Mouse (Mus musculus) ES-Bruce4 (cell line): ENCODE results near the gene Bcl2l15. TPM values are rescaled to one million over a fixed set of nuclear protein-coding genes. Genes with fewer than 3 reads are reported as not detected.

Source experiments
- H3K27ac ChIP-seq: 2 replicates; pipeline ENCODE4 v1.5.1; 2012; ENCODE audit warnings: low read length, inconsistent platforms; ENCODE audit not compliant: insufficient read depth
- H3K27me3 ChIP-seq: 2 replicates; pipeline ENCODE4 v1.6.1; 2012; ENCODE audit warnings: mild to moderate bottlenecking, low read length, inconsistent platforms; ENCODE audit not compliant: control insufficient read depth, poor library complexity, insufficient read depth, severe bottlenecking
- H3K36me3 ChIP-seq: 2 replicates; pipeline ENCODE4 v1.6.1; 2012; ENCODE audit warnings: inconsistent platforms, mild to moderate bottlenecking, low read length, moderate library complexity; ENCODE audit not compliant: control insufficient read depth, poor library complexity, insufficient read depth, severe bottlenecking
- H3K4me1 ChIP-seq: one replicate; pipeline ENCODE4 v1.8.1; 2011; ENCODE audit warnings: low read length; ENCODE audit not compliant: control insufficient read depth, insufficient read depth
- H3K4me3 ChIP-seq: 2 replicates; pipeline ENCODE4 v1.5.1; 2011; ENCODE audit warnings: low read depth, mild to moderate bottlenecking, low read length
- H3K9ac ChIP-seq: 2 replicates; pipeline ENCODE4 v1.6.1; 2012; ENCODE audit warnings: low read depth, mild to moderate bottlenecking, inconsistent platforms; ENCODE audit not compliant: poor library complexity, severe bottlenecking
- H3K9me3 ChIP-seq: replicated peaks from 2 replicates; pipeline ENCODE4 v1.6.1; 2012; ENCODE audit warnings: mild to moderate bottlenecking, low read length, inconsistent platforms; ENCODE audit not compliant: control insufficient read depth, poor library complexity, insufficient read depth, severe bottlenecking
- CTCF ChIP-seq: IDR thresholded peaks from one replicate; pipeline ENCODE4 v1.8.1; 2011; ENCODE audit warnings: low read depth, low read length
- EP300 ChIP-seq: IDR thresholded peaks from 2 replicates; pipeline ENCODE4 v1.6.1; 2011; ENCODE audit warnings: low read depth, low read length; ENCODE audit not compliant: insufficient read depth
- POLR2A ChIP-seq: IDR thresholded peaks from one replicate; pipeline ENCODE4 v1.8.1; 2011; ENCODE audit warnings: low read length; ENCODE audit not compliant: insufficient read depth
- polyA plus RNA-seq: library from polyadenylated mRNA; stranded (reverse); fragments of >200 nt; gene quantifications from 2 replicates; pipeline ENCODE4 v1.2.4, GENCODE M21; 2011; ENCODE audit warnings: low read depth; ENCODE audit not compliant: missing spikeins, insufficient read depth, insufficient read length

Gene Bcl2l15
- polyA plus RNA-seq, 1 experiment = not detected

DNA sequence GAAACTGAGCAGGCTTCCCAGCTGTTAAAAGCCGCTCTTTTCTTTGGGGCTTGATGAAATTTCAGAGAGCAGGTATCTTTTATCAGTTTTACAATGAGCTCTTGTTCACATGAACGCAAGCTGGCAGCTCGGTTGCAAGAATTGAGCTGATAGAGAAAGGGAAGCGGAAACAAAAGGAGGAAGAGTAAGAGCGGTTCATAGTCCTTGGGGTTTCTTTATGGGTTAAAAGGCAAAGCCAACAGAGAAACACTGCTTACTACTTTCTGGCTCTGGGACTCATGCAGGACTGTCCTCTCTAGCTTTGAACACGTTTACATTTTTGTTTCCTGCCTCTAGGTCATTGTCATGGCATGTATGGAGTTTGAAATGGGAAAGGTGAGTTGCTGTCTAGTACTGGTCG lies 41.9 kb downstream of the Bcl2l15 start:
- Histone ChIP-seq H3K4me1 (no peaks in the 10 kb centered on the region), H3K9ac (no peak overlapping the region), H3K9me3 (no peaks in the 10 kb centered on the region), H3K36me3 (no peaks in the 10 kb centered on the region), H3K27ac (no peak overlapping the region), H3K27me3 (no peaks in the 10 kb centered on the region), H3K4me3 (no peak overlapping the region)
- no peak for TF ChIP-seq EP300
- TF ChIP-seq CTCF = no peak
- TF ChIP-seq POLR2A = no peak

DNA sequence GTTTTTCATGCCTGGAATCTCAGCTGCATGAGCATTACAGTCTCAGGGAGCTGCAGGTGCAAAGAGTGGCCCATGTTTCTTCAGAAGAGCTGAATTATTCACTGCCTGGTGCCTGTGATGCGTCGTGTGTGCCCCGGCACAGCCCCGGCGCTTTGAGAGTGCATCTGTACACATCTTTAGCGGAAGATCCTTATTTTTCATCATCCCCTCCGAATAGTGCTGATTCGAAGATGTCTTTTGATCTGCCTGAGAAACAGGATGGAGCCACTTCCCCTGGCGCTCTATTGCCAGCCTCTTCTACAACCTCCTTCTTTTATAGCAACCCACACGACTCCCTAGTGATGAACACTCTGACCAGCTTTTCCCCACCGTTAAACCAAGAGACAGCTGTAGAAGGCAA lies 53.5 kb downstream of the Bcl2l15 start:
- no peak overlapping the region for H3K4me3 ChIP-seq
- H3K9me3 ChIP-seq = no peaks in the 10 kb centered on the region
- H3K9ac ChIP-seq = no peak overlapping the region
- H3K4me1 ChIP-seq = no peaks in the 10 kb centered on the region
- no peaks in the 10 kb centered on the region for H3K36me3 ChIP-seq
- no peak overlapping the region for H3K27ac ChIP-seq
- TF ChIP-seq CTCF (no peak), POLR2A (no peak), EP300 (no peak)
- H3K27me3 ChIP-seq = no peaks in the 10 kb centered on the region

DNA sequence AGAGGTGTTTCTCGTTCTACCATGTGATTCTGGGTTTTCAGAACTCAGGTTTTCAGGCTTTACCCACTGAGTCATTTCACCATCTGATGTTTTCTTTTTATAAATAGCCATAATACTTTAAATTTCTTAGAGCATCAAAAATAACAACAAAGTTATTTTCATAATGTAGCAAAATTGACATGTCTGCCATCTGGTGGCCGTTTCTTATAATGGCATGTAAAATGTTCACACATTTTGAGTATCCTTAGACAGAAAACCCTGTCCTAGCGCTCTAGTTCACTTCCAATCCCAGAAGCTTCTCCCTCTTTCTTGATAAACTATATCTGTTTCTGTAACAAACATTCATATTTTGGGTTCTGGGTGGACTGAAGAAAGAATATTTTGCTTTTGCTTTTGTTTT lies 55.2 kb downstream of the Bcl2l15 start:
- TF ChIP-seq EP300 (no peak), CTCF (peak; percentile 7), POLR2A (no peak)
- Histone ChIP-seq H3K9ac (no peak overlapping the region), H3K36me3 (no peaks in the 10 kb centered on the region), H3K9me3 (no peaks in the 10 kb centered on the region), H3K27me3 (no peaks in the 10 kb centered on the region), H3K27ac (no peak overlapping the region), H3K4me1 (no peaks in the 10 kb centered on the region), H3K4me3 (no peak overlapping the region)

DNA sequence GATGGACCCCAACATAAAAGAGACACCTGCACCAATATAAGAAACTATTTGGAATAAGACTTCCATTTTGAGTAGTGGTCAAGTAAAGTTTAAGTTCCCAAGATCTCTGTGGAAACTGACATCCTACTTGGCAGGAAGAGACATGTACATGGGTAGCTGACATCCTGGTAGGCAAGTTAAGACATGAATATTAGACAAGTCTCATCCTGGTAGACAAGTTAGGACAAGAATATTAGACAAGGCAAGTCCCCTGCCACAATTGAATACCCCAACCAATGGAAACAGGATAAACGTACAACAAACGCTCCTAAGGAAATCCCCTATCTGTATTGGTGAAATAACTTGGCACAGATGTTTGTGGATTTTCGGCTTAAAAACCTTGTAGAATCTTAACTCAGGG lies 61.0 kb downstream of the Bcl2l15 start:
- Histone ChIP-seq H3K9me3 (no peaks in the 10 kb centered on the region), H3K27ac (no peak overlapping the region), H3K27me3 (no peaks in the 10 kb centered on the region), H3K9ac (no peak overlapping the region), H3K4me1 (no peaks in the 10 kb centered on the region), H3K4me3 (no peak overlapping the region), H3K36me3 (no peaks in the 10 kb centered on the region)
- TF ChIP-seq CTCF (no peak), POLR2A (no peak), EP300 (no peak)

Other genes starting within 250 kb of the Bcl2l15 start
- gene Atg4a-ps, start 186.5 kb upstream of the Bcl2l15 start, polyA plus RNA-seq = 1.2 and 1.8 TPM in 2 replicates
- 0.61 and 0.87 TPM in 2 replicates for gene Olfml3, start 94.6 kb upstream of the Bcl2l15 start, polyA plus RNA-seq
- not detected in 2 replicates for gene Gm10964, start 93.2 kb upstream of the Bcl2l15 start, polyA plus RNA-seq
- 52.3 and 55.9 TPM in 2 replicates for gene Hipk1, start 41.0 kb upstream of the Bcl2l15 start, polyA plus RNA-seq
- 9.3 and 10.9 TPM in 2 replicates for gene Dclre1b, start 23.2 kb upstream of the Bcl2l15 start, polyA plus RNA-seq
- 14.6 and 15.6 TPM in 2 replicates for gene Ap4b1, start 23.1 kb upstream of the Bcl2l15 start, polyA plus RNA-seq
- gene Gm43064, start 23.0 kb upstream of the Bcl2l15 start, polyA plus RNA-seq = not detected in 2 replicates
- gene Ptpn22, start 27.2 kb downstream of the Bcl2l15 start, polyA plus RNA-seq = 1.6 TPM in 1 of 2 replicates, not detected in the other
- 20.8 and 22.2 TPM in 2 replicates for gene Rsbn1, start 81.5 kb downstream of the Bcl2l15 start, polyA plus RNA-seq
- 21.8 TPM in 2 replicates for gene Phtf1, start 135.5 kb downstream of the Bcl2l15 start, polyA plus RNA-seq